Mouse (Mus musculus) A20 (cell line): ENCODE data around the gene Pcyt1a.

Experiments used
- DNase-seq: peaks from one replicate; pipeline ENCODE4 v3.0.0-alpha.2; 2011; ENCODE audit warnings: low read depth, low spot score

The Pcyt1a gene

DNA sequence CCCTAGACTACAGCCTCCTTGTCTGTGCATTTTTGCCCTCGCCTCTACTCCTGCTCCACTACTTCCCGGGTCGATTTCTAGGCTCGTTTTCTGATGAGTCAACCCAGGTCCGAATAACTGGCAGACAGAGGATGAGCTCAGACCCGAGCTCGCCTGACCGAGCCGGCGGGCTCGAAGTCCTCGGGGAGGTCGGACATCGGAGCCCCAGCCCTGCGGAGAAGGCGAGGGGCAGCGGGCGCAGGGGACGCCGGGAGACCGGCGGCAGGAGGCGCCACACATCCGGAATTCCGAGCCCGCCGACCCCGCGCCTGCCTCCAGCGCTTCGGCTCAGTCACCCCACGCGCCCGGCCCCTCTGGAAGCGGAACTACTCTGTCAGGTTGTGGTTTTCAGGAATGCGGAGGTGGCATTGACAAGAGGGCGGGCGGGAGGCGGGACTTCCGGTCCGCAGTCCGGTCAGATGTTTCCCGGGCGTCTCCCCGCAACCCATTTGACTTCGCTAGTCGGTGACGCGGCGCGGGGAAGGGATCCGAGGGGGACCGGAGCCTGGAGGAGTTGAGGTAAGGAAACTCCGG, at the start of gene Pcyt1a:
Gene Pcyt1a, plus strand, starts transcription at position 448 of the 573 bp plus-strand sequence.
- peak; percentile 92 for DNase-seq

DNA sequence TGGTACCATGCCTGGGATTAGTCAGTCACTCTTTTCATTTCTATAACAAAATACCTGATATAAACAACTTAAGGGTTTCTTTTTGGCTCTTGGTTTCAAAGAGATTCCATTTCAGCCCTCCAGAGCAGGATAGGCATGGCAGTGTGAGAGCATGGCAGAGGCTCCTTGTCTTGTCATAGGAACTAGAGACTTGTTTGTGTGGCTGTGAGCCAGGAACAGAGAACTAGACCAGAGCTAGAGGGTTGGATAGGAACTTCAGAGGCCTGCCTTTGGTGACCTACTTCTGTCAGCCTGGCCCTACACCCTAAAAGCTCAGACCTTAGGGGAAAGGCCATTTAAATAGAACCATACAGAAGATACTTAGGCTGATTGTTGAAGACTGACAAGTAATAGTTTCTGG, 47.8 kb upstream of the Pcyt1a start:
- no peak for DNase-seq

DNA sequence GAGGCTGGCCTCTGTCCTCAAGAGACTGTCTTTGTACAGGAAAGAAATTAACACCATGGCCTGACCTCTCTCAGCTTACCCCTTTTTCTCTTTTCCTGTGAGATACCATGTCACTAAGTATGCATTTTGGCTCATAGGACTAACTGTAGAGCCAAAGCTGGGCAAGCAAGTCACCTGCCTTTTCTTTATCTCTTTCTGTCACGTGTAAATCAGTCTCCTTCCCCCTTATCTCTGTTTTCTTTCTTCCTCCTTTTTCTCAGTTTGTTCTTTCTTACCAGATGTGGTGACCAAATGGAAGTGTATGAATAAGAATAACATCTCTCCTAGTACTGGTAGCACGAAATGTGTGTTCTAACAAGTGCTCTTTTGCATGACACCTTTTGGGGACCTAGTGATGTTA, 45.8 kb upstream of the Pcyt1a start:
- DNase-seq, result no peak

DNA sequence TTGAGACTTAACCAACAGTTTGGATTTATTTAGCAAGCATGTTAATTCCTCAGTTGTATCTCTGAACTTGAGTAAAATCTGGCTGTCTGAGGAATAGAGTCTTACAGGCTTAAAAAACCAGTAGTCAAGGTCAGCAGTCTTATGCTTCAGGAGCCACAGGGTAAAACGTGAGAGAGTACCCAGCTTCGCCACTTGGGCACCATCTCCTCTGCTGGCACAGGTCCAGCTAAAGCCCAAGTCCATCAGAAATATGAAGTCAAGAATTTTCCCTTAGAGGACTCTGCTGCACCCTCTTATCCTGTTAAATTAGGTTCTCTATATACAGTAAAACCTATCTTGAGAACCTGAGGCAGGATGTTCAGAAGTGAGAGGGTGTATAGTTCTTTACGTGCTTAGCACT, 43.9 kb upstream of the Pcyt1a start:
- no peak for DNase-seq

DNA sequence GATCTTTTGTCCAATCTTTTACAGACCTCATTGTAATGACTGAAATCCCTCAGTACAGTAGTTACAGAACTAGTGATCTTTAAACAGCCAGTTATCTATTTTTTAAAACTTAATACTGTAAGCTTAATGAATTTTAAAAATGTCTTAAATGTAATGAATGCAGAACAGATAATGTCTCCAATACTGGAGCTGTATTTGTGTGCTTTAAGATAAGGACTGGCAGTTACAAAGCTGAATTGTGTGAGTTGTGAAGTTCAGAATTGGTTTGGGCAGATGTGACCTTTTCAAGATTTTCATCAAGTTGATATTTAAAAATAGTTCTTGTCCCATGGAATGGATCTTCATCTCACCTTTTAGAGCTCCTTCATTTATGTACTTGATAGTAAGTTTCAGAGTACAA, 41.7 kb upstream of the Pcyt1a start:
- DNase-seq, result no peak

DNA sequence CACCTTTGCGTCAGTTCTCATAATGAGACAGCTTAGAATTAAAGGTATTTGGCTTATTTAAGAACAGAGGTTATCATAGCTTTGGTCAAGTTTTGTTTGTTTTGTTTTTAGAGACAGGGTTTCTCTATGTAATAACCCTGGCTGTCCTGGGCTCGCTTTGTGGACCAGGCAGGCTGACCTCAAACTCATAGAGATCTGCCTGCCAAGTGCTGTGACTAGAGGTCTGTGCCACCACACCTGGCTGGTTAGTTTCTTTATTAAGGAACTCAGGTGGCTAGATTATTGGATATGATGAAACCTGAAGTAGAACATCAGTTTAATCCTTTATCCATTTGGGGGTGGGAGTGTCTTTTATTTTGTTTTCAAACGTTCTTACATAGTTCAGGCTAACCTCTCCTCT, 40.9 kb upstream of the Pcyt1a start:
- no peak for DNase-seq

DNA sequence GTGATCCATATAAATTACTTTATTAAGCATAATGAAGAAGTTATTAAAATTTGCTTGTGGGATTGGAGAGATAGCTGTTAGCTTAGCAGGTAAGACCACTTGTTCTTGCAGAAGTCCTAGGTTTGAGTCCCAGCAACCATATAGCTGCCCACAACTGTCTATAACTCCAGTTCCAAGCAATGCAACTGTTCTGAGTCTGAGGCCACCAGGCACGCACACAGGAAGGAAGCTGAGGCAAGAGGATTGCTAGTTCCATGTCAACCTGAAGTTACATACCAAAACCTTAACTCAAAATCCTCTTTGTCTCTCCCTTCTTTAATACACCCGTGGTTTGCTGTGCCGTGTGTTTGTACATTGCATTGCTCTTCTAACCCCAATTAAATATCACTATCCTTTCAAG, 39.8 kb upstream of the Pcyt1a start:
- no peak for DNase-seq

DNA sequence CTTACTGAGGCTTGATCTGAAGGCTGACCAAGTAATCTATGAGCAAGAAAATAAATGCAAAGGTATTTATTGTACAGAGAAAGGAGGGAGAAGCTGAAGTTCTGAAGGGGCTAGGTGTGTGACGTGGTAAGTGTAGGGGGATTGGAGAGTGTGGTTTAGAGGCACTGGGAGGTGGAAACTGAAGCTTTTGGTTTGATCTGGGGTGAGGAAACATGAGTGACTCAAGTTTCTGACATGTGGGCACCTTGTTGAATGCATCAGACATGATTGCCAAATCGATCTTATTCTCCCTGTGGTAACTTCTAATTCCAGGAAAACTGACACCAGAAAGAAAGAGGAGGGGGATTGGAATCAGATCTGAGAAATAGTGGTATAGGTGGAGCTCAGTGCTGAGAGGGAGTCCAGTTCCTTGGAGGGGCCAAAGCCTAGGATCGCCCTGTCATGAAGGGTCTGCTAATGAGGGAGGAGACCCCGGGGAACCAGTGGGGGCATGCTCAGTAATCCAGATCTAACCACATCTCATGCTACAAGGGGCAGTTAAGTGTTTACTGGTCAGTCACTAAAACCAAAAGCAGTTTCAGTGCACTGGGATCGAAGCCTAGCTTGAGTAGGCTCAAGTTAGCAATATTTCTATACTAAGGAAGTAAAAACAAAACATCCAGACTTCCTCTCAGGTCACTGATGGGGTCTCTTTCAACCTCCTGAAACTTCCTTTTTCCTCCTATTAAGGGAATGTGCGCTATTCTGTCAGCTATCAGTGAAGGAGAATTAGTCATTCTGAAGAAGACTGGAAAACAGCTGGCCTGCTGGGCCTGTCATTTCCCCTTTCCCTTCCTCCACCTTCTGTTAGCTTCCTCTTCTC, 34.8 kb upstream of the Pcyt1a start:
- DNase-seq, result no peak

DNA sequence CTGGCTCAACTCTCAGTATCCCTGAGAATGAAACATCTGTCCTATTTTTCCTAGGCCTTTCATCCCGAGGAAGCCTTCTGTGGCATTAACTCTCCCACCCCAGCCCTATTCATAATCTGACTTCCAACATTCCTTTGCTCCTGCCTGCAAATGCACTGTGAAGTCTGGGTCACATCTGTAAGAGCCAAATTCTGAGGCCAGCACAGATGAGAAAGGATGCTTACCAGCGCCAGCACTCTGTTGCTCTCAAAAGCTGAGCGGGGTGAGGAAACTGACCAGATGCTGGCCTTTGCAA, 34.2 kb upstream of the Pcyt1a start:
- DNase-seq, result no peak

DNA sequence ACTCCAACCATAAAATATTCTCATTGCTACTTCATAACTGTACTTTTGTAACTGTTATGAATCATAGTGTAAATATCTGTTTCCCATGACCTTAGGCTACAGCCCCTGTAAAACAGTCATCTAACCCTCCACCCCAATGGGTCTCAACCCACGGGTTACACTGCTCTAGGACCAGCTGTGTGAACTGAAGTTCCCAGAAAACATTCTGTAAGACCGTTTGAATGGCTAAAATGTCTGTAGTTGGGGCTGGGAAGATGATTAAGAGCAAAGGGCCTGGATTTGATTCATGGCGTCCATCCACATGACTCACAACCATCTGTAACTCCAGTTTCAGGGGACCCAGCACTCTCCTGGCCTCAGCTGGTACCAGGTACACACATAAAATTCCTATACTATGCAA, 32.5 kb upstream of the Pcyt1a start:
- no peak for DNase-seq

DNA sequence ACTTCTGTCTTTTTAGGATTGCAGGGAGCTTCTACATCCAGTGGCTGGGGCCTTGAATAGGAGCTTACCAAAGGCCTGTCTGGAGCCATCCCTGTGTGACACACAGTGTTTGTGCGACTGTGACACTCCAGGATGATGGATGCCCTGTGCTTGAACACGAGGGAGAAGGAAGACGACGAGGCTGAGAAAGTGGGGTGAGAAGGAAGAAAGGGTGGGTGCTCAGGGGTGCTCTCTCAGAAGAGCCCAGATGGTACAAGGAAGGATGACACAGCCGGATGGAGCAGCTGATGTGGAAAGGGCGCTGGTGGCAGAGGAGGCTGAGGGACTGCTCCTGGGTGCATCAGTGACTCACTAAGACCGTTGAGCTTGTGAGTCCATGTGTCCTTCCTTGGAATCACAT, 30.5 kb upstream of the Pcyt1a start, which contains the start of gene Tm4sf19:
Gene Tm4sf19, plus strand, starts transcription at position 240 of the 400 bp plus-strand sequence.
- DNase-seq, result no peak

DNA sequence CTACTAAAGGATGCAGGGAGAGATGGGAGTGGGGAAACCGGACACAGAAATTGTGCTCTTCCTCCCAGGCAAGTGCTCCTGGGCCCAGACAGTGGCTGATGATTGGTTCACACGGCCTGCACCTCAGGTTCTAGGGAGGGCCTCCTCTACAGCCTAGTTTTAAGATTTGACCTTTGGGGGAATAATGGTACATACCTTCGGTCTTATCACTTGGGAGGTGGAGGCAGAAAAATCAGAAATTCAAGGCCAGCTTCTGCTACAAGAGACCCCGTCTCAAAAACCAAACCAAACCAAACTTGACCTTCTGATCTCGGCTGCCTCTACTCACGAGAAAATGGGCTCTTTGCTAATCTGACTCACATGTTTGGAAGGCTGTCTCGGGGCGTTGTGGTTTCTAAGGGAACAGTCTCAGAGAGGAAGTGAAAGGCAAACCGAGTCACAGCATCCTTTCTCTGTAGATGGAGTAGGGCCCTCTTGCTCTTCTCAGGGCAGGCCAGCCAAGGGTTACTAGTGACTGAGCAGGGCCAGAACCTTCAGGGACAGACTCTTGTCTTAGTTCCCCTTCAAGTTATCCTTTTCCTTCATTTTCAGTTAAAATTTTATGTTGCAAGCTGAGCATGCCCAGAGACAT, 29.3 kb upstream of the Pcyt1a start:
- DNase-seq, result peak; percentile 70

DNA sequence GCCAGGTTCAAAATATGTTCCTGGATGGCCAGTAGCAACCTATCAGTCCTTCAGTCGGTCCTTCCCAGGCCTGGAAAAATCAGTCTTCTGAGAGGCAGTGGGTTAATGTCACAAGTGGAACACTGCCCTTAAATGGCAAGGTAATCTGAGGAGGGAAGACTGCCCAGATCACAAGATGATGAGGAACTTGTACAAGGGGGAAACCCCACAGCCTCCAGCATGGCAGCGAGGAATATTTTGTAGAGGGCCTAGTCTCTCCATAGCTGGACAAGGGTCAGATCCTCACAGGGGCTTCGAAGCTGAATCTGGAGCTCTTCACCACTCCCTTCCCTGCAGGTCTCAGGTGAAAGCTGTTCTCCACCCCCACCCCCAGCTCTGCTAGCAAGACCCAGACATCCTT, 27.9 kb upstream of the Pcyt1a start:
- DNase-seq, result no peak

DNA sequence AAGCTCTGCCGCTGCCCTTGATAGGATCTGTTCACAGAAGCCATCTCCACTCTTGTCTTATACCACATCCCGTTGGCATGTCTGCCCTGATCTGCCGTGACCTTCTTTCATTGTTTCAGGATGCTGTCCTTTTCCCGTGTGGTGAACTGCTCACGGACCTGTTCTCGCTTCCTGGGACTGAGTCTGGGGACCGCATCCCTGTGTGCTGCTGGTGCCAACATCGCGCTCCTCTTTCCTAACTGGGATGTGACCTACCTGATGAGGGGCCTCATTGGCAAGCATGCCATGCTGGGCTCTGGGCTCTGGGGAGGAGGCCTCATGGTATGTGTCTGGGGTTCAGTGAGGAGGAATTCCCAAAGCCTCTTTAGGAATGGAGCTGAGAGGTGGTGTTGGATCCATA, 25.0 kb upstream of the Pcyt1a start:
- DNase-seq, result no peak

DNA sequence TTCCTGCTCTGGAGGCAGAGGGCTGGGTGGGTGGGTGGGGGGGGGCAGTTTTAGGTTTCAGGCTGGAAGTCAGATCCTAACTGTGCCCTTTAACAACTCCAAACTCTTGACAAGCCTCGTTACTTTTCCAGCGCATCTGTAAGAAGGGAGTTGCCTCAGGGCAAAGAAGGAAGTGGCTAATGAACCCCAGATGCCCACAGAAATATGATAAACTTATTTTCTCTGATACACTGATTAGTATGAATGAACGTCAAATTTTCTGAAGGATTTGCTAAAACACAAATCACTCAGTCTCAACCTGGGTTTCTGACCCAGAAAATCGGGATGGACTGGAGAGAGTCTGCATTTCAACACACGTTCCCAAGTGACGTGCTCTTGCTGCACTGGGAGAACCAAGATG, 24.1 kb upstream of the Pcyt1a start:
- DNase-seq, result no peak

DNA sequence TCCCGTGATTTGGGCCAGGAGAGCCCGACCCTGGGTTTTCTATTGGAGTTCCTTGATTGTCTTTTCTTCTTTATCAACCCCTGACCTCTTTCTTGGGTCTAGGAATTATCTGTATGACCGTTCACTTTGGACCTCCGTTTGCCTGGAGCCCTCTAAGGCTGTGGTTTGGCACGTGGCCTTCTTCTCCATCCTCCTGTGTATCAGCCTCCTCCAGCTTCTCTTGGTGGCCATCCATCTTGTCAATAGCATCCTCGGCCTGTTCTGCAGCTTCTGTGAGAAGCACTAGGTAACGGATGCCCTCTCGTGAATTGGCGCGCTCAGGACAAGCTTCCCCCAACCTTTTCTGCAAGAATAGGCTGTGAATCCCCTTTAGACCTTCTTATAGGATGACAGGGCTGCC, 23.0 kb upstream of the Pcyt1a start:
- no peak for DNase-seq

DNA sequence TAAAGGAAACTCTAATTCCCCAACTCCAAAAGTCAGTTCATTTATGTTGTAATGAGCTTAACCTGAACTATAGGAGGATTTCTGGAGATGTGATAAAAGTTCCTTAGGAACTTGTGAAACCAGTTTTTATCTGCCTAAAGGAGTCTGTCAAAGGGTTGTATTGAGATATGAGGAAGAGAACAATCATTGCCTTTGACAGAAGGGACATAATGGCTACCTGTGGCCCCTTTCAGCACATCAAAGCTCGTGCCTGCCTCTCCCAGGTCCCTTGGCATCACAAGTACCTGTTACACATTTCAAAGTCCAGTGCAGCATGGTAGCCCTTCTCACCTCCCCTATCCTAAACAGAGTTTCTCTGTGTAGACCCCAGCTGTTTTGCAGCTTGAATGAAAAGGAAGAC, 13.3 kb upstream of the Pcyt1a start:
- DNase-seq, result no peak

DNA sequence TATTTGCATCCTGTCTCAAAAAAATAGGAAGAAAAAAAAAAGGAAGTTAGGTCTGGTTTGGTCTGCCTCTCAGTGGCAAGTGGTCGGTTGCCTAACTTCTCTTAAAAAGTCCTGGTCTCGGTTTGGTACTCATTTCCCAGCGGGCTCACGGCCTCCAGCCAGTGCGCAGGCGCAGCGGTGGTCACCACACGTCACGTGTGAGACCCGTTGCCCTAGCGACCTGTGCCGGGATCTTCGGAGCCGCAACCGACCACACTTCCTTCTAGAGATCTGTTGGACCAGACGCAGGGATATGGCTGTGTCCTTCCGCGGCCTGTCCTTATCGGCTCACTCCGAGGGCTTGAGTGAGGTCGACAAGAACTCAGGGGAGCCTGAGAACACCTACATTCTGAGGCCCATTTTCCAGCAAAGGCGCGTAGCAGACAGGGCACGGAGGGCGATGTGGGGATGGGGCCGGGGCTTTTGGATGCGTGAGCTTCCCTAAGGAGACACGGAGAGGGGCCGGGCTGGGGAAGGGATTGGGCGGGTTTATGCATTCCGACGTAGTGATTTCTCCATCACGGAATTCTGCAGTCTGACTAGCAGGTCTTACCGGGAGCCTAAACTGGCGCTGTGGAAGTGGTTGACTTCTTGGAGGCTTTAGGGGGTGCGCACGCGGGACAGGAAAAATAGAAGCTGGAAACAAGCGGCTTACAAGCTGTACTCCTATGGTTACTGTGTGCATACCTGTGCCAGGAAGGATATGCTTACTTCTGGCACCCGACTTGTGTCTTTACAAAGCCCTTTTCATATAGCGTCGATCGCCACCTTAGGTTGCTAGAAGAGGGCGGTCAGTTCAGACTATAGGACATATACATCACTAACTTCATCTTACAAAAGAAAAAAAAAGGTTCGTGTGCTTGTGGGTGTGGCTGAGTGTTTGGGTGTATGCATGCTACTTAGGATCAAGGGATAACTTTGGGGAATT, 10.9 kb upstream of the Pcyt1a start, which contains the start of gene Tctex1d2:
Gene Tctex1d2, plus strand, starts transcription at position 186 of the 967 bp plus-strand sequence.
- peak; percentile 93 for DNase-seq

DNA sequence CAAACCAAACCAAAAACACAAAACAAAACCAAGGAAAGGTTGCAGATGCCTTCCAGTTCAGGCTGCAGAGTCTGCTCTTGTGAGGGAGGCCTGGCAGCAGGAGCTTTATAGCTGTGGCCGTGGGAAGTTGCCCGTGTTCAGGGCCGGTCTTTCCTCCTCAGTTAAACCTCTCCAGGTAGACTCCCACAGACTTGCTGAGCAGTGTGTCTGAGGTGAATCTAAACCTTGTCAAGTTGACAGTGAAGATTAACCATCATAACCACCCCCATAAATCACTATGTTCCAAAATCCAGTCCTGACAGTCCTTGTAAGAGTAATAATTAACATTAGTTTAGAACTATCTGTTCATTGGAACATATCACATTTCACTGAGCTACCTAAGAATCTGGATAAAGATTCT, 3.2 kb upstream of the Pcyt1a start:
- no peak for DNase-seq

DNA sequence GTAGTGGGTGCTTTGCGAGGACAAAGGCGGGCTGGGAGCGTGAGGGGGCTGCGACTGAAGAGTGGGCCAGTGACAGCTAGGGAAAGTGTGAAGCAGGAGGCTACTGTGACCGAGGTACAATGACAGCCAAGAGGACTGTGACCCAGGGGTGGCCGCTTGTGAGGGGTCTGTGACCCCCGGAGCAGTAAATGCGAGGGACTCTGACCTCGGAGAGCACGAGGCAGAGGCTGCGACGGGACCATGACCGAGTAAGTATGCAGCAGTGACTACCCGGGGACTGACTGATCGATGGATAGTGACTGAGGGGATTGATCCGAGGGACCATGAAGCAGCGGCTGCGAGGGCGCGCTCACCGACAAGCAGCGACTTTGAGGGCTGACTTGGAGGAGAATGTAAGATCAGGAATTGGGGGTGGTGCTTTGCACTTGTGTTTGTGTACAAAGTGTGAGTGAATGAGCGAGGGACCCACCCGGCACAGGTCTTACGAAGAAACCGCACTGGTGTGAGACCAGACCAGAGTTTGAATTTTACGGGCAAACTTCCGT, 398 bp downstream of the Pcyt1a start:
- no peak for DNase-seq

DNA sequence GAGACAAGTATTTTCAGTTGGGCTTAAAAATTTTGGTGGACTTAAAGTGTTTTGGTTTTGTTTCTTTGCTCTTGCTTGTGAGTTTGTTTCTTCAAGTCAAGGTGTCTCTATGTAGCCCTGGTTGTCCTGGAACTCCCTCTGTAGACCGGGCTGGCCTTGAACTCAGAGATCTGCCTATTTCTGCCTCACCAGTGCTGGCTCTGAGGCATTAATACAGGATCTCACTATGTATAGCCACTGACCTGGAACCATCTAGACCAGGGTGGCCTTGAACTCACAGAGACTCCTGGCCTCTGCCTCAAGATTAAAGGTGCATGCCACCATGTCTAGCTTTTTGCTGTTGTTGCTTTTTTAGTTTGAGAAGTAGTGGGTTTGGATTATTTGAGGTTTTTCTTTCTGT, 1.2 kb downstream of the Pcyt1a start:
- DNase-seq, result no peak

DNA sequence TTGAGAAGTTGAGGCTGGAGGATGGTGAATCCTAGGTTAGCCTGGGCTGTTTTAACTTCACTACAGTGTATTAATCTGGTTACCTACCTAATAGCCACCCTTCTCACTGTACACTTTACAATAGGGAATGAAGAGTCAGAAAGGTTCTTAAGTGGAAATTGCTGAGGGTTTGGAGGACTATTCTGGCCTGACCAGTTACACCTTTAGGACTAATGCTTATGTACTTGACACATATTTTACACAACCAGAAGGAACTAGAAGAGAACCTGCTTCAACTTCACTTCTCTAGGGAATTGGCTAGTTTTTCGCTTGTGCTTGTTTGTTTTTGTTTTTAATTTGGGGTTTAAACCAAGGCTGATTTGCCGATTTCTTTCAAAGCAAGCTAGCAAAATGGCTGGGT, 2.4 kb downstream of the Pcyt1a start:
- DNase-seq, result no peak
